Mouse (Mus musculus): ENCODE measurements at regions not wholly inside any gene's neighbourhood (a gene's known extent, or its start where the extent isn't known, plus 50 kb on each side); places are given as distances from the start of the nearest gene placed in this dataset.

DNA sequence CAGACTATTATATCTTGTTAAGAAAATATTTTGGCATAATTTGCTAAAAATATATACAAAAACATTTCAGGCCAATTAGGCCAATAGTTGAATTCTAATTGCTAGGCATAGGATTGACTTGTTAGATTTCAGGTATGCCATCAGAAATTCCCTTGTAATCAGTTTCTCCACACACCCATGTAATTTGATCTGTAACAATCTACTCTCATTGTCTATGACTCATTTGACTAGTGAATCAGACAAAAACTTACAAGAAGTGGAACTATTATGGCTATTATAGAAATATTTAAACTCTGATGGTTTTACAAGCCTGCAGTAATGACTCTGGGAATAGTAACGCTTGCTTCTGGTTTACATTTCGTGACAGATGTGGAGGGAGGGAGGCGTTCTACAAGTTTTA is 338.9 kb upstream of the Ptbp2 start:
- no peak for DNase-seq (ENCODE audit: extremely low spot score)

DNA sequence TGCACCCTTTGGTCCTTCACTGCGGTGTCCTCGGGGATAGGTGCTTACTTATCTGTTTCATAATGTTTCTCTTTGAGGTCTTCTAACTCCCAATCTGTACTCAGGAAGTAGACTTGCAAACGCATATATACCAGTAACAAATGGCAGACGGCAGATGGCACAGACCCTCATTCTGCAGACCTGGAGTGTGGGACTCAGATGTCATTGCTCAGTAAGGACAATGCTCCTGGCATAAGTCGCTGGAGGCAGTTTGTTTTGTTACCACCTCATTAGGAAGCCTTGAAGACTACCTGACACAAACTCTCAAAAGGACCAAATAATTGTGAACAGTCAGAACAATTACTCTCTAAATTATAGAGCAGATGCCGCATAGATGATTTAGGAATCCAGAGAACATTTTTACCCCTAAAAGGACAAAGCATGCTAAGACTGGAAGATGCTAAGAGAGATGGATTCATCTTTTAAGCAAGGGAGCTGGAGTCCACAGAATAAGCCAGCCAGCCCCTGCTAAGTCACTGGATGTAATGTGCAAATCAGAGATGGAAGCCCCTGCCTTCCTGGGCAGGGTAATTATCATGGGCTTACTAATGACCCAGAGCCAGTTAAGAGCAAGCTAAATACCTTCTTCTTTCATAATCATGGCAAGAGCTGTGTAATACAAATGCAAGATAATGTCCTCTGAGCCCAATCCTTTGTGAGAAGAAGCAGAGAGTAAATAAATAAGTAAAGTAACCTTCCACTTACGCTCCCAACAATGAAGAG is 299.1 kb upstream of the Ptbp2 start:
- DNase-seq (ENCODE audit: extremely low spot score): no peak

DNA sequence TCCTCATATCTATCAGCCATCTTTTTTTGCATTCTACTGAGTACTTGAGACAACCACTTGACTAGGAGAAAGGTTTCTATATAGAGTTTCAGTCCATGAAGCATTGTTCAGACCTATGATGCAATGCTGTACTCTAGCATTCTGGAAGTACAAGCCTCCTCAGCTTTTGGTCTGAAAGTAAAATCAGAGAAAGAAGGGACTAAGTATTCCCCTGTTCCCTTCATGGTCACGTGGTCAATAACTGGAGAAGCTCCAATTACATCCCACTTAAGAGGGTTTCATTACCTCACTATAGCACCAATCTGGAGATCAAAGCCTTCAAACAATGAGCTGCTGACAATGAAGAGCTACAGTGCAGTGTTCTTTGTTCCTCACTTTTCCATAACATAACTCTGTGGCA is 289.3 kb upstream of the Ptbp2 start:
- DNase-seq (ENCODE audit: extremely low spot score): no peak

DNA sequence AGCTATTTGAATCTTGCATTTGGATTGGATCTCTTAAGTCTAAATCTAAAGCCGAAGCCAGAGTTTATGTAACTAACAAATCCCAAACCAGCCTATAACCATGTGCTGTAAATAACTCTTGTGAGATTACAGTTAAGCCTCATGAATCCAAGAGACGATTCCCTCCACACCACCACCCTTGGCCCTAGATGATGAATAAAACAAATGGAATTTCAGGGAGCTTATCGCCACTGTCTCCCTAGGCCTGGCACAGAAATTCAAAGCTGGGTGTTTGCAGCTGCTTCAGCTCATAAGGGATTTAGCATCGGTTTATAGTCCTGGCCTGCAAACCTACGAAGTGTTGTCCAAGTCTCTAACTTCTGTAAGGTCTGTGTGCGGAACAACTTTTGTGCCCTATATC is 281.4 kb upstream of the Ptbp2 start:
- DNase-seq (ENCODE audit: extremely low spot score): no peak

DNA sequence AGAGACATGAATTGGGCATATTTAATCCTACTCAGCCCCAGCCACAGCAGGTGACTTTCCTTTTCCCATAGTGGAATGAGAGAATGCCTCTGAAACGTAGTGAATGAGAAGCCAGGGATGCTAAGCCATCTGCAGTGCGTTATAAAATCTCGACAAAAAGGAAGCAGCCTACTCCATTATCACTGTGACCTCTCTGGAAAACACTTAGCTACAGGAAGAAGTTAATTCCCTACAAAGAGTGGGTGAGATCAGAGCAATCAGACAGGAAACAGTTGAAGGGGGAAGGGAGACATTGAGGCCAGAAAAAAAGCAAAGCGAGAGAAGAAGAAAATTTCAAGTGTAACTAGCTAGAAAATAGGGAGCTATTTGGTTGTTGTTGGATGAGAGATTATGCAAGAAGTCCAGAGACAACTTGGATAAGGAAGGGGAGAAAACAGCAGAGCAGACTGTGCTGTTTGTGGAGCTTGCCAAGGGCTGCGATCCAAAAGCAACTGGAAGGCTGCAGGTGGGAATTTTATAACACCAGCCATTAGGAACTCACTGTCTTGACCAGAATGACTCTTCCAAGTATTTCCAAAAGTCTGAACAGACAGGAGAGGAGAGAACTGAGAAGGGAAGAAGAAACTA is 280.7 kb upstream of the Ptbp2 start:
- DNase-seq (ENCODE audit: extremely low spot score): no peak

DNA sequence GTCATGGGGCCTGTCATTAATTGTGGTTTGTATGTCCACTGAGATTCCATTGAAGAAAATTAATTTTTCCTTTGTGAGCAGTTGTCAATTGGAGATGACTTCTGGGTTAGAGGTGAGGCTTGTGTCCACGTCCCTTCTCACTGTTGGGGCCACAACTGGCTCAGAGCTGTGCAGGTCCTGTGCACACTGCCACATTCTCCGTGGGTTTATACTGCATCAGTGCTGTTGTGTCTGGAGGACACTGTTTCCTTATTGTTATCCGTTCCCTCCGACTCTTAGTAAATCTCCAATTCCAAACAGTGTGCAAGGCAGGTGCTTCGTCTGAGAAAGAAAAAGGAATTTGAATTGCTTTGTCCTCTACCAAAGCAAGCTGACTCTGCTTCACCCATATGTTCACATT is 278.0 kb upstream of the Ptbp2 start:
- DNase-seq (ENCODE audit: extremely low spot score): no peak

DNA sequence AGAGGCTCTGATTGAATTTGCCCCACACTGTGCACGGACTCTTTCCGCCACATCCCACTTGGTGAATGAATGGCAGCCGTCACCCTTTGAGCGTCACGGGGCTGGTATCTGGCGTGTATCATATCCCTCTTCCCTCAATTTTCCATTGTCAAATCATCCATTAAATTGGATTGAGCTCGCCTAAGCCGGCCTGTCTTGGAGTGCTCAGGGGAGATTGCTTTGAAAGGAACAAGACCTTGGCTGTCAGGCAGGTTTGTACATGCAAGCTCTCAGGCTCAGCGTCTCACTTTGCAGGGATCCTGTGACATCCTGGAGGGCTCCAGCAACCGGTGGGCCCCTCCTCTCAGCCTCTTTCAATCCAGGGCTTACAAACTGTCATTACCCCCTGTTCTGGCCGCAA is 275.7 kb upstream of the Ptbp2 start:
- peak; percentile 18 for DNase-seq (ENCODE audit: extremely low spot score)

DNA sequence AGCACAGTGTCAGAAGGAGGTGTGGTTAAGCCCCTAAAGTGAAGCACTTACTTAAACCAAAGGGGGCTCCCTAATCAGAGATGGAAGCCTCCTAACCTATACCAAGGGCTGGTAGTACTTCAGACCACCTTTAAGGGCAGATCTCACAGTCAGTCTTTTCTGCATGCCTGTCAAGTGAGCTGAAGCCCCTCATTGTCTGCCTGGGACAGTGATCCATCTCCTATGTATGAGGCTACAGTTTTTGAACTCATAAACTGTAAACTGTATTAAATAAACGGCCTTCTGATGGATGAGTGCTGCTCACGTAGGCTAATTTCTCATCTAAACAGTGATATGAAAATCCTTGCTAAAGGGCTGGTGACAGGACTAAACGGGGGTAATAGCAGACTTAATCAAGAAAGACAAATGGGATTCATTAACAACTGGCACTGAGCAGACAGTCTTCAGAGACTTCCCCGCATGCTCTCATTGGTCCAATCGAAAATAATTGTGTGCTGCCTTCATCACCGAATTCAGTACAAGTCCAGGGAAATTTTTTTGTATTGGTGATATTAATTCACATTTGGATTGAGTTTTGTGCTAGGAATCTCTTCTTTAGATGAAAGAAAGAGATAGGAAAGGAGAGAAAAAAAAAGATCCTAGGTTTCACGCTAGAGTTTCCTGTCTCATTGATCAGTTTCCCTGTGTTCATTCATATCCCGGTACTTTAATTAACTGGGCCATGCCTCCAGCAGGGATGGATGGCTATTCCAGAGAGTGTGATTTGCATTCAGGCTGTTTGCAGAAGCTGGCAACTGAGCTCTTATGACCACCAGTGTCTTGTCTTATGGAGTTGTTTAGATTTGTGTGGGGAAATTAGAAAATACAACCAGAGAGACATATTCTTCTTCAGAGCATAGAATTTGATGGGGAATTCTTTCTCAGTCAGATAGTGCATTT is 271.2 kb upstream of the Ptbp2 start:
- DNase-seq (ENCODE audit: extremely low spot score): no peak

DNA sequence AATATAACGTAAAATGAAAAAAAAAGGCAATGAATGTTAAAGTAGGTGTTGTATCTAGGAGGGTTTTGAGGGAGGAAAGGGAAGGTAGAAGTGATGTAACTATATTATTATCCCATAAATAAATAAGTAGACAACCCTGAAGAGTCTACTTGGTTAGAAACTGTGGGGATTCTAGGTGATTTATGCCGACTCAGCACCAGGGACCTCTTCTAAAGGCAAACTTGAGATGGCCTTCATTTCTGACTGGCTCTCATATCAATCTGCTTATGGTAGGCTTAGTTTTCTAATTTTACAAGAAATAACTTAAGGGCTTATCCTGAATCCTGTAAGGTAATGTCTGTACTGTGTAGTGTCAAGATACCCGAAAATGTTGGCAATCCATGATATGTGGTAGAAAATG is 263.0 kb upstream of the Ptbp2 start:
- DNase-seq (ENCODE audit: extremely low spot score): no peak

DNA sequence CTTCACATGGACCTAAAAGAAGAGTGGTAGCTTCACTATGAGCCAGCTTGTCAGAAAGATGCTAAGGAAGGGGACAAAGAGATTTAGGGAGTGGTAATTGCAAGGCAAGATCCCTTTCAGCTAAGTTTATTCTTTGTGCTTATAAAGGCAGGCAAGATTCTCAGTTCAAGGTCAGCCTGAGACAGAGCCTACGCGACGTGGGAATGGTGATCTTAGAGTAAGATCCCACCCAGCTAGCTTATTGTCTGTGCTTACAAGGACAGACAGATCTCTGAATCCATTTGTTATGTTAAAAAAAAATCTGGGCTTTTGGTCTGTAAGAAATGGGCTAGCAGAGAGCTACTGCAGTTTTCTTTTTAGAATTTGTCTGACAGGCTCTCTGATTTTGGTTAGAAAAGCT is 253.3 kb upstream of the Ptbp2 start:
- DNase-seq (ENCODE audit: extremely low spot score): no peak

DNA sequence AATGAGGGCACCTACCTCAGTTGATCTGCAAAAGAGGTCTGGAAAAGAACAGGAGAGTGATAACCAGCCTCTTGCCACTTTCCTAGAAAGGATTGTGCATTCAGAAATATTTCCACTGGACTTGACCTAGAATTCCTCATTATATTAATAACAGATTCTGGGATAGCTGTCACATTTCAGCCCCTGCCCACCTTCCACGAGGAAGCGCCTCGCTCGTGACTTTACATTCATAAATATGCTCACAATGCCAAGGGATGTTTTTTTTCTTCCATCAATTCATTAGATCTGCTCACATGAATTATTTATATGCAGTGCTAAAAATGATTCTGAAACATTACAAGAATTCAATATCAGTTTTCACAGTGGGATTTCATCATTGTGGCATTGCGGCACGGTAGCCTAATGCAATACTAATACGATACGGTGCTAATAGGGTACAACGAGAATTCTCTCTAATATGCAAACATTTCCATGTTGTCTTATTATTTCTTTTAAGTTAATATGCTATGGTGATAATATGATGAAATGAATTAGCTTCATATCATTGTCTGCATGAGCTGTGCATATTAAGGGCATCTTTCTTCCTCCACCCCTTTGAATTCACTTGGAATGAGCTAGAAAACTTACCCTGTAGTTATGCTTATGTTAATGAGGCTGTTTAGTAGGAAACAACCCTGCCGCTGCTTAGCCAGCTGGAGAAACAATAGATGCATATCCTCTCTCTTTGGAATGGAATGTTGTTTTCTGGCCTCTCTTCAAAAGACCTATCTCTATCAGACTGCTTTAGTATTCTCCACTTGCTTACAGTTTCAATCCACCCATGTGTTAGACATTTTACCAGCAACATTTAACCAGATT is 235.8 kb upstream of the Ptbp2 start:
- DNase-seq (ENCODE audit: extremely low spot score): no peak

DNA sequence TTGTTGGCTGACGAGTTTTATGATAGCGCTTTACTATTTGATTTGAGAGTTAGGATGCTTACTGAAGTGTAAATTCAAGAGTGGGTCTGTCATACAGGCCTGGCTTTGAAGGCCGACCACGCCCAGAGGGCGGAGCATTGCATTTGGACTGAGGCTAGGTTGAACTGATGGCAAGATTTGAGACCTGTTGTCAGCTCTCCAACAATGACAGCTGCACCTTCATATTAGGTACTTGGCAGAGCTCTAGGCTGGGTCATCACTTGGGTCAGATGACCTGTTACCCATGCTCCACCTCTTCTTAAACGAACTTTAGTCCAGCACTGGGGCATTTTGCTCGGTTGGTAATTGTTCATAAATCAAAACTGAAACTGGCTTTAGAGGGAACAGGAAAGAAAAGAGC is 231.1 kb upstream of the Ptbp2 start:
- DNase-seq (ENCODE audit: extremely low spot score): no peak

DNA sequence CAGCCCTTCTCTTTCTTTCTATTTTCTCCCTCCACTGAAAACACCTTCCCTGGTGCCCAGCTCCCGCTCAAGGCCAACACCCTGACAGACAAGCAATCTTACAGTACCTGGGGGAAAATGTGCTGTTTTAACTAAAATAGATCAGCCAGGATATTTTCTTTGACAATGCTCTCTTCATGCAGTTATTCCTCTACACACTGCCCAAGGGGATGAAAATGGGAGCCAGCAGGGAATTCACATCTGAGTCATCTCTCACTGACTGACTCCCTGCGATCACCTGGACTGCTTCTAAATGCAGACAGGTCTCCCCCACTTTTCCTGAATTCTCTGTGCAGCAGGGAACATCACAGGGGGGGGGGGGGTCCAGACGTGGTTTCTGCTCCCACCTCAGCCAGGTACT is 227.6 kb upstream of the Ptbp2 start:
- DNase-seq (ENCODE audit: extremely low spot score): no peak

DNA sequence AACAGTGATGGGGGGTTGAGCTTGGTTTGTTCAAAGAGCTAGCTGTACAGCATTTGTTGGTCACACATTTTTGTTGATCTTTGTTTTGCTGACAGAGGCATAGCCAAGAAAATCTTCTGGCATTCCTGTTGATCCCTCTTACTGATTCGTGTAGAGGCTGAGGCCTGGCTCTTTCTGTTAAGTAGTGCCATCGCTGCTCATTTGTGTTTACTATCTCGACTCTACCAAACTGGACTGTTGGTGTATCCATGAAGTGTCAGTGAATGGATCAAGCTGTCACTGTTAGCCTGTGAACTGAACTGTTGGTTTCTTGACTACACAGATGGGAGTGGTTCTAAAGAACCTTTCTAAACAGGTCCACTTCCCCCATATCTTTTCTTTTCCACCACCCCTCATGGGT is 223.8 kb upstream of the Ptbp2 start:
- no peak for DNase-seq (ENCODE audit: extremely low spot score)

DNA sequence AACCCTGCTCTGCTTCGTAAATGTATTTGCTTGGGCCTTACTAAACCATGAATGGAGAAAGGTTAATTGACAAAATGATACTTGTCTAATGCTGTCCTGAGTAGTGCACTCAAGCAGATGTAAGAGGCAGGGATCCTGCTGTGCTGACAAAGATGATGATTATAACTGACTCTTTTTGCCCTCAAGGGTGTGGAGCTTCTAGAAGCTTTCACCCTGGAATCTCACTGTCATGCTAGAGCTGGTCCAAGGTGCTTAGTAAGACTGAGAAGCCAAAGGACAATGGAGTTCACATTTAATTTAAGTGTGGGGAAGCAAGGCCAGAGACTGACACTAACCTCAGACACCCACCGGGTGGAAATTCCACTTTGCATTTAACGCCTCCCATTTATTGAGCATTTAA is 220.3 kb upstream of the Ptbp2 start:
- no peak for DNase-seq (ENCODE audit: extremely low spot score)

DNA sequence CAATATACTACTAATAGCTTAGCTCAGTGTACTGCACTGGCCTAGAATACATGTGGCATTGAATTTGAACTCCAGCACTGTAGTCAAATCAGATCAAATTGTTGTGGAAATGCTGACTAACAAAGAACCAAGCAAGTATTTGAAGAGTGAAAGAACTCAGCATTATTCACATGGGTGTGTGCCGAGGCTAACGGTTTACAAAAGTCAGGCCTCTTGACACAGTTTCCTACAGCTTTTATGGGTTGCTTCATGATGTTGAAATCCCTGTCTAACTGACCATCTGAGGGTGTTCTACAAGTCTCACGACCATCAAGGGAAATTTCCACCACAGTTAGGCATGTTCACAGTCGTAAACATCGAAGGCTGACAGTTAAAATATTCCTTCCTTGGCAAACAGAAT is 216.0 kb upstream of the Ptbp2 start:
- DNase-seq (ENCODE audit: extremely low spot score): no peak

DNA sequence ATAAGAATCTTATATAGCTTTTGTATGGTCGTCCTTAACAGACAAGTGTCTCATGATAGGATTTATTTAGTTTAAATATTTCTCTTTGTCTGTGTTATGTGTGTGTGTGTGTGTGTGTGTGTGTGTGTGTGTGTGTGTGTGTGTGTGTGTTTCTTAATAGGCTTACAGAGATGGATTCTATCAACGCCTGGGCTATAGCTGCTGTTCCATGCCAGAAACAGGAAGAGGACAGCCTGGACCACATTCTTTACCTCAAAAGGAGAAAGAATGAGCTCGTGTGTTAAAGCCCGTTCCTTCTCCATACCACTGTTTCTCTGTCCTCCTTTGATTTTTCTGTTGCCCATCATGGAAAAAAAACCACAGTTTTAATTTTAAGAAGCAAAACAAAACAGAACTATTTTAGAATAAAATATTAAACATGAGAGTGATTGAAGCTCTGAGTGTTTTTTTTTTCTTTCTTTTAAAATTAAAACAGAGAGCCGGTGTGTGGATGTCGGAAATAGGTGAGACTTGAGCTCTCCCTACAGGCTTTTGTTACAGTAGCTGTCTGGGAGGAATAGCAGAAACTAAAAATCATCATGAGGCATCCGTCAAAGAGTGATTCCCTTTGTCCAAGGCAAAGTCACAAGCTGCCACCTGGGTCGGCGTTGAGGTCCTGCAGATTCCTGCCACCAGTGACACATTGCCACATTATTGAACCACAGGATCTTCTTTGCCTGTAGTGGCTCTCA is 212.2 kb upstream of the Ptbp2 start:
- DNase-seq (ENCODE audit: extremely low spot score): no peak

DNA sequence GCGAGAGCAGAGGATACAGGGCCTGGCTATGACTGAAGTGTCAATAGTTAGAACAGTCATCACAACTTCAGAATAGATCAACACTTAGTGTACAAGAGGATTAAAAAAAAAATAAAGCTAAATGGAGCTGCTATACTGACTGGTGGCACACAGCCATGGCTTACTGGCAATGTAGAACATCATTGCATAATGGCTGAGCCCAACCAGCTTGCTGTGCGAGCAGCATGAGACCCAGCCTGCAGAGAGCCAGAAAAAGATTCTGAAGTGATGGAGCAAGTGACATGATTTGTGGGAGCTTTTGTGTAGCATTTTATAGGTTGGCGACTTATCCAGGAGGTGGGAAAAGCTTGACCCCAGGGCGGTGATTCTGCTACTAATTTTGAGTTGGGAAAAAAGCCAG is 211.5 kb upstream of the Ptbp2 start:
- DNase-seq (ENCODE audit: extremely low spot score): no peak

DNA sequence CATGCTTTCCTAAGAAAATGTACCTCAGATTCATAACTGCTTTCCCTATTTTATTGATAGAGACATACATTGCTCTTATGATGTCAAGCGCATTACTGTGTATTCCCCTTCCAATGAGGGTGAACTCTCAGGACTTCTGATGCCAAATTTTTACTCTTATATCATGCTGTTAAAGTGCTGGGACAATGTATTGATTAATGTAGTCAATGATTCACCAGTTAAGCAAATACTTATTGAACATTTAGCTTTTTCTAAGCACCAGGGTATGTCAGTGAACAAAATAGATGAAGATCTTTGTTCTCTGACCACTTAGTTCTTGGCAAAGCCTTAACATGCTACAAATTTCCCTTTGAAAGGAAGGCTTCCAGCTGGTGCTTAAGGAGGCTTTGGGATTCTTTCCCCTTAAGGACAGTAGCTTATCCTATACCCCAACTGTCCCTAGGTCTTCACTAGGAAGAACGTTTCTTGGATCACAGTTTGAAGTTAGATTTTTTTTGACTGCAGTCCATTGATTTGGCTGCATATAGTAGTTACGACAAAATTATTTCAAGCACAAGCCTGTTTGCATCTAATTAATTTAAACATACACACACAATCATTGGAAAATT is 203.1 kb upstream of the Ptbp2 start:
- DNase-seq (ENCODE audit: extremely low spot score): no peak

DNA sequence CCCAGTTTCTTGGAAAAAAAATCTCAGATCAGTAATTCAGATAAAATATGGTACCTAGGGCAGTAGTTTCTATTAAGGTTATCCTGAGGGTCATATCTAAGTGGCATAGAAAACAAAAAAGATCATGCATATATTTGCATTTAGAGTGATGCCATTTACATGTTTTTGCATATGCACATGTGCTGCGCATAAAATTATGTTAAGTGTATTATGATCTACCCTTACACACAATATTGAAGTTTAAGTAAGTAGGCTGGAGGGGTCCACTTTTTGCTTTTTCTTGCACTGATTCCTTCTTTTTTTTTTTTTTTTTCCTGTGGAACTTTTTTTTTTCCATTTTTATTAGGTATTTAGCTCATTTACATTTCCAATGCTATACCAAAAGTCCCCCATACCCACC is 193.1 kb upstream of the Ptbp2 start:
- DNase-seq (ENCODE audit: extremely low spot score): no peak

DNA sequence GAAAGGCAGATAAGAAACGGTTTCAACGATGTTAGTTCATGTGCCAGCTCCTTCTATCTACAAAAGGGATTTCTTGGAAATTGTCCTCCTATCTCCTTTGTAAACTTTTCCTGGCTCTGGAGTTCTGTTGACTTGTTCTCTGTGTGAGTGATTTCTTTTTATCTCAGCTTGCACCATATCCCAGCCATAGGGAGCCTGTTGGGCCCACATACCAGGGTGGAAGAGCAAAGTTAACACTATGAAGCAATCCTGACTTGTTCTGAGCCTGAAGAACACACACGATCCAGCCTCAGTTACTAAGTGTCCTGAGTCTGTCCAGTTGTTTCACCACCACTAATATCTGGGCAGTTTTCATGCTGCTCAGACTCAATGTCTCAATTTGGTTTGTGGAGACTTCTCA is 192.1 kb upstream of the Ptbp2 start:
- DNase-seq (ENCODE audit: extremely low spot score): no peak
